ENCODE assay signal across 9 mouse cellular contexts in genomic region chr8:13648377-13649153, GRCm38 (mm10). TPM values are rescaled to one million over a fixed set of nuclear protein-coding genes. Genes with fewer than 3 reads are reported as not detected.
DNase-seq lines count a peak whose midpoint lies in the region; TF ChIP-seq lines count a peak whose summit lies in the region.
"Had no signal": no experiment of that assay in that cellular context is flagged by ENCODE, and none has a peak within 500 bp of the region (broad histone marks: within the 10 kb centered on the region; RNA-seq: fewer than 3 reads in every experiment).

No protein-coding gene starts in this region.

- peak overlapping the region; percentile 28 for H3K9ac ChIP-seq in liver, adult 2 months (ENCODE audit: low read depth, low read length)

- no peak overlapping the region for H3K4me3 ChIP-seq in liver, adult 2 months (ENCODE audit: insufficient read depth, low read depth, low read length)
- peak overlapping the region; percentile 11 for H3K4me3 ChIP-seq in hindbrain, embryonic 10.5 days

- peaks cover 22% of the 10 kb centered on the region for H3K4me1 ChIP-seq in liver, adult 2 months (ENCODE audit: control insufficient read depth, insufficient read depth, low read length)
- H3K4me1 ChIP-seq in hindbrain, embryonic 10.5 days (replicated peaks) = peaks cover 61% of the 10 kb centered on the region

- no peak for TF ChIP-seq CTCF in liver, adult 2 months (IDR thresholded peaks at IDR 0.05; ENCODE audit: low read depth, low read length)

- DNase-seq in liver, adult 2 months (ENCODE audit: extremely low read depth, low read depth, low spot score) = peak; percentile 99
- DNase-seq in liver = no peak
- DNase-seq in embryo, embryonic 10.5 days (ENCODE audit: low spot score) = peak; percentile 63
- peak; percentile 53 for DNase-seq in hindbrain, embryonic 10.5 days (ENCODE audit: low spot score)
- DNase-seq in lung, postnatal 10 days = peak; percentile 69
- DNase-seq in retina, postnatal 7 days (ENCODE audit: low read depth, low spot score) = peak; percentile 13
- DNase-seq in urinary bladder, postnatal 36 days (ENCODE audit: low spot score in 2 of 2) = no peak
- no peak for DNase-seq in gastrocnemius, postnatal 14 days

- H3K27ac ChIP-seq in liver, adult 2 months (replicated peaks; ENCODE audit: insufficient read depth, low read depth, low read length) = peak overlapping the region; percentile 81
- peak overlapping the region; percentile 90 for H3K27ac ChIP-seq in hindbrain, embryonic 10.5 days

- H3K79me2 ChIP-seq in liver, adult 2 months (ENCODE audit: control insufficient read depth, insufficient read depth, low read length) = no peaks in the 10 kb centered on the region

- WGBS in liver, adult 2 months = 12% methylated on average over 7 of the region's 7 CpGs
- 17% methylated on average over 7 of the region's 7 CpGs for WGBS in hindbrain, embryonic 10.5 days

- H3K9me3 ChIP-seq in hindbrain, embryonic 10.5 days = no peaks in the 10 kb centered on the region

- TF ChIP-seq POLR2A in liver, adult 2 months (IDR thresholded peaks at IDR 0.05; ENCODE audit: extremely low read depth, insufficient read depth, low read length) = no peak

- intact Hi-C loops in gastrocnemius, postnatal 14 days (cut with DNase I; ENCODE audit: low total_unique reads) = no loop called here

- no peaks in the 10 kb centered on the region for H3K27me3 ChIP-seq in liver, adult 2 months (ENCODE audit: control insufficient read depth, insufficient read depth, low read length)
- H3K27me3 ChIP-seq in hindbrain, embryonic 10.5 days (ENCODE audit: insufficient read depth, poor library complexity, severe bottlenecking) = no peaks in the 10 kb centered on the region

- H3K36me3 ChIP-seq in liver, adult 2 months (ENCODE audit: control insufficient read depth, insufficient read depth, low read length) = no peaks in the 10 kb centered on the region
- H3K36me3 ChIP-seq in hindbrain, embryonic 10.5 days = no peaks in the 10 kb centered on the region

RNA-seq across cellular contexts. Expression of gene Rasa3, which starts 28.8 kb away (rescaled TPM):
- total RNA-seq in liver, adult 2 months (2014; rRNA removed) = 10.3 TPM in 2 replicates
- polyA plus RNA-seq in liver, adult 2 months (2012; rRNA removed) = 6.1 and 6.6 TPM in 2 replicates
- 28.8 and 31.8 TPM in 2 replicates for polyA plus RNA-seq in hindbrain, embryonic 10.5 days (2016; fragmentation: Nextera tagmentation; extraction: Ambion mirVana)
- total RNA-seq in gastrocnemius, postnatal 14 days (2021) = 10 to 100 TPM; 18.5 to 18.8 TPM

RNA-seq across cellular contexts. Expression of gene Cfap97d2, which starts 57.1 kb away (rescaled TPM):
- not detected in 2 replicates for total RNA-seq in liver, adult 2 months (2014; rRNA removed)
- not detected in 2 replicates for polyA plus RNA-seq in liver, adult 2 months (2012; rRNA removed)
- 0.90 and 2.5 TPM in 2 replicates for polyA plus RNA-seq in hindbrain, embryonic 10.5 days (2016; fragmentation: Nextera tagmentation; extraction: Ambion mirVana)
- not detected for total RNA-seq in gastrocnemius, postnatal 14 days (2021)
- total RNA-seq: neutrophil, adult 5-6 weeks had no signal

Comparison
In these comparisons a context has a peak if more than half of its experiments do, and no peak if none do; other contexts are left out.
1. DNase-seq: peak in liver, adult 2 months (single experiment), embryo, embryonic 10.5 days (single experiment), hindbrain, embryonic 10.5 days (single experiment), lung, postnatal 10 days (single experiment) and retina, postnatal 7 days (single experiment); none in liver (single experiment), urinary bladder, postnatal 36 days (0 of 2) and gastrocnemius, postnatal 14 days (single experiment).